Mouse (Mus musculus): ENCODE measurements around the gene Pfdn6.
"Not testable (repeated sequence)": the region's sequence is repeated elsewhere in the genome, so short reads cannot be mapped to it uniquely, and the experiment has no call there.

DNA sequence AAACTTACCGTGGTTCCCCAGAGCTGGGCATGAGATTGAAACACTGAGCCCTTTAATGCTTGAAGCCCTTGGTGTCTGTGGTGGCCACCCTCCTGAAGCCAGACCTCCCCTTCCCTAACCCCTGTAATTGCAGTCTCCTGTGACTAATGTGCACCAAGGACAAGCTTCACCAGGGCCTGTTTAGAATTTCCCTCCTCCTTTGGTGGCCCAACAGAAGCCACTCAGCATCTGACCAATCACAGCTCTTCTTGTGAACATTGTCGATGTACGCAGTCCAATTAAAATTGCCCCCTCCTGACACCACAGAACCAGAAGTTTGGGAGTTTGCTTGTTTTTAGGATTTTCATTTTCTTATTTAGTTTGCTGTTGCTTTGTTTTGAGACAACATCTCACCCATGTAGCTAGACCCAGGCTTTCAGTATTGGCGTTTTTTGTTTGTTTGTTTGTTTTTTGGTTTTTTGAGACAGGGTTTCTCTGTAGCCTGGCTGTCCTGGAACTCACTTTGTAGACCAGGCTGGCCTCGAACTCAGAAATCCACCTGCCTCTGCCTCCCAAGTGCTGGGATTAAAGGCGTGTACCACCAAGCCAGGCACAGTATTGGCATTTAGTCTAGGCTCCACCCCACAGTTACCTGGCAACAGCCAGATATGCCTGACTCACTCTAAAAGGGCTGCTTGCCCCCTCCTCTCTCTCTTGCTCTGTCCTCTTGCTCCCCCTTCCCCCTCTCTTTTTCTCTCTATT lies 36.1 kb downstream of the Pfdn6 start:
- not testable (repeated sequence) for TF ChIP-seq CTCF (IDR thresholded peaks at IDR 0.05; ENCODE audit: insufficient read depth, low read length); POLR2A (IDR thresholded peaks at IDR 0.05; ENCODE audit: borderline replicate concordance, extremely low read depth, low read depth, low read length)
